Mouse (Mus musculus) kidney, adult 2 months (tissue): Measurements from ENCODE around the gene Ankdd1a. TPM values are rescaled to one million over a fixed set of nuclear protein-coding genes. Genes with fewer than 3 reads are reported as not detected.

Source experiments
- DNase-seq: peaks from one replicate; pipeline ENCODE4 v3.0.0; 2021
- H3K27ac ChIP-seq: fragments of 200-500 bp; 2 replicates; pipeline ENCODE4 v1.5.1; 2012; ENCODE audit warnings: low read depth, low read length, control low read depth, inconsistent platforms; ENCODE audit not compliant: insufficient read depth
- H3K27me3 ChIP-seq: fragments of 200-500 bp; replicated peaks from 2 replicates; pipeline ENCODE4 v1.6.1; 2012; ENCODE audit warnings: mild to moderate bottlenecking, moderate library complexity, low read length, inconsistent platforms; ENCODE audit not compliant: control insufficient read depth, insufficient read depth
- H3K36me3 ChIP-seq: fragments of 200-500 bp; 2 replicates; pipeline ENCODE4 v1.6.1; 2012; ENCODE audit warnings: mild to moderate bottlenecking, moderate library complexity, low read length, inconsistent platforms; ENCODE audit not compliant: control insufficient read depth, insufficient read depth
- H3K4me1 ChIP-seq: fragments of 200-500 bp; 2 replicates; pipeline ENCODE4 v1.6.1; 2011; ENCODE audit warnings: low read length; ENCODE audit not compliant: control insufficient read depth, insufficient read depth
- H3K4me3 ChIP-seq: fragments of 200-500 bp; 2 replicates; pipeline ENCODE4 v1.5.1; 2011; ENCODE audit warnings: mild to moderate bottlenecking, low read depth, low read length, control low read depth; ENCODE audit not compliant: insufficient read depth
- CTCF ChIP-seq: fragments of 200-500 bp; conservative IDR thresholded peaks from 2 replicates; pipeline ENCODE4 v1.5.1; 2011; ENCODE audit warnings: low read depth, mild to moderate bottlenecking, control low read depth, low read length, moderate library complexity, mixed read lengths; ENCODE audit not compliant: insufficient read depth, insufficient read length
- POLR2A ChIP-seq: fragments of 200-500 bp; IDR thresholded peaks from one replicate; pipeline ENCODE4 v1.6.1; 2011; ENCODE audit warnings: low read depth, low read length, control low read depth
- WGBS: fragments of 180-500 bp; shearing (Covaris S2); methylation state at CpG from one replicate; pipeline ENCODE4 v1.1.7; 2018; 5-methylcytosine and 5-hydroxymethylcytosine counted together
- polyA plus RNA-seq: library from polyadenylated mRNA; depleted of rRNA; stranded (reverse); fragments of >200 nt; gene quantifications from 2 replicates; pipeline ENCODE4 v1.2.3, GENCODE M21; 2012

Ankdd1a gene
- polyA plus RNA-seq, 1 experiment: 0.06 TPM

DNA sequence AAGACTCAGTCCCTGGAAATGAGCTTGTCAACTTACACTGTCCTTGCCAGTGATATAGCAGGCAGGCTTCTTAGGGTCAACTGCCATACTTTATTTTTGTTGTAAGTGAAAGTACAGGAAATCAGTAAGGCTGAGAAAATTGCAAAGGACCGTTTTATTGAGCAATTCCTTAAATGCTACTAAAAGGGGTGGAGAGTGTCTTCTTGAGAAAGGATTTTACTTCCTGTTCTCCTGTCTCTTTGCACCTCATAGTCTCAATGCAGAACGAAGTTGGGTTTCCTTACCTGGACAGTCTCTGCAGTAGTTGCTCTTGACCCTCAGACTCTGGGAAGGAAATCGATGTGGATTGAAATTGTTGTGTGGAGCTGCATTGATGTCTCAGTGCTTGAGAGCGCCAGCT, 47.2 kb downstream of the Ankdd1a start:
- Histone ChIP-seq H3K27ac (no peak overlapping the region), H3K27me3 (no peaks in the 10 kb centered on the region), H3K4me3 (no peak overlapping the region), H3K4me1 (no peaks in the 10 kb centered on the region), H3K36me3 (peaks cover 1% of the 10 kb centered on the region; the same call in 1 of the 2 replicates)
- no peak for DNase-seq
- no peak for TF ChIP-seq POLR2A
- no peak for TF ChIP-seq CTCF
- WGBS: 85% methylated on average over 4 of the region's 4 CpGs

DNA sequence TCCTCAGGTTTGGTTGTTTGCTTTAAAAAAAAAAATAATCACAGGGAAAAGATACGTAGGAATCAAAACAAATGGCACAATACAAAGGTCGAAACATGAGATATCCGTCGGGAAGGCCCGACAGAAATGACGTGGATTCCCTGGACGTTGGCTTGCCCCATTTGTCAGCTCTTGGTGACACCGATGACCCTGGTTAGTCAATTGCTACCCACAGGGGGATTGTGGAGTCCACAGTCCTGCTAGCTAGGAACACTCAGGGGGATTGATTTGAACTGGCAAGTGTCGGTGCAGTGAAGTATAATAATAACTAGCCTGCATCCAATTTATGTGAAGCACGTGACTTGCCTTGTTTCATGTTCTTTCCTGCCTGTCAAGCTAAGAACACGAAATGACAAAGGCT, 52.3 kb downstream of the Ankdd1a start:
- TF ChIP-seq POLR2A (no peak), CTCF (no peak)
- 42% methylated on average over 11 of the region's 11 CpGs for WGBS
- H3K27me3 ChIP-seq: no peaks in the 10 kb centered on the region
- no peaks in the 10 kb centered on the region for H3K4me1 ChIP-seq
- H3K36me3 ChIP-seq: no peaks in the 10 kb centered on the region
- H3K4me3 ChIP-seq: no peak overlapping the region
- DNase-seq: peak; percentile 15
- no peak overlapping the region for H3K27ac ChIP-seq

DNA sequence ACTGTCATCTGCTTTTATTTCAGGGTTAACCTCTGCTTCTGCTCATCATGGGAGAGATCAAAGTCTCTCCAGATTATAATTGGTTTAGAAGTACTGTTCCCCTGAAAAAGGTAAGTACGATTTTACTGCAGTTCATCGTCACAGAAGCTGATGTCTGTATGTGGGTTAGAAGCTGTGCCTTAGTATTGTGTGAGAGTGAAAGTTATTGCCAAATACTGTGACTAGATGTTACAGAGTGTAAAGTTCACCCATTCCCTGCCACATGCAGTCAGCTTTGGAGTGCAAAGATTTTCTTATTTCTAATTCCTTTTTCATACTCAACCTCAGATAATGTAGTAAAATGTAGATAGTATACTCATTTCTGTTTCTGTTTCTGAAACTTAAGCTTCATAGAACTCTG, 54.8 kb downstream of the Ankdd1a start:
- WGBS: 65% methylated on average over 2 of the region's 2 CpGs
- Histone ChIP-seq H3K27me3 (no peaks in the 10 kb centered on the region), H3K27ac (no peak overlapping the region), H3K4me1 (peaks cover 6% of the 10 kb centered on the region; the same call in 1 of the 2 replicates), H3K36me3 (no peaks in the 10 kb centered on the region), H3K4me3 (no peak overlapping the region)
- TF ChIP-seq POLR2A (no peak), CTCF (no peak)
- peak; percentile 8 for DNase-seq

DNA sequence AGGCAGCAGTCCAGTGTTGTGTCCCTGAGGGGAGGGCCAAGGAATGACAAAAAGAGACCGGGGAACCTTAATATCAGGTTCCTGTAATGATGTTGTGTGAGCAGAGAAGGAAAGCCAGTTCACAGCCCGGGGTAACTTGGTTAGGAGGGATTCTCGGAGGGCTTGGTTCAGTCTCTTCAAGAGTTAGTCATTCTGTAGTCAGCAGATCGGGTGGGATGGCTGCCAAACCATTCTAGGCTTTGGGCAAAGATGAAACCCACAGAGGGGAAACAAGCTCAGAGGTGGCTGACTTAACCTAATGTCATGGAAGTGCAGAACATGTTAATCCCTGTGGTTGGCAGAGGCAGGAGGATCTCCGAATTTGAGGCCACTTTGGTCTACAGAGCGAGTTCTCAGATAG, 55.8 kb downstream of the Ankdd1a start:
- no peak overlapping the region for H3K4me3 ChIP-seq
- no peaks in the 10 kb centered on the region for H3K27me3 ChIP-seq
- H3K4me1 ChIP-seq: peaks cover 8% of the 10 kb centered on the region; the same call in 1 of the 2 replicates
- peak; percentile 69 for DNase-seq
- no peak for TF ChIP-seq POLR2A
- no peak for TF ChIP-seq CTCF
- no peaks in the 10 kb centered on the region for H3K36me3 ChIP-seq
- 76% methylated on average over 6 of the region's 6 CpGs for WGBS
- H3K27ac ChIP-seq: no peak overlapping the region

DNA sequence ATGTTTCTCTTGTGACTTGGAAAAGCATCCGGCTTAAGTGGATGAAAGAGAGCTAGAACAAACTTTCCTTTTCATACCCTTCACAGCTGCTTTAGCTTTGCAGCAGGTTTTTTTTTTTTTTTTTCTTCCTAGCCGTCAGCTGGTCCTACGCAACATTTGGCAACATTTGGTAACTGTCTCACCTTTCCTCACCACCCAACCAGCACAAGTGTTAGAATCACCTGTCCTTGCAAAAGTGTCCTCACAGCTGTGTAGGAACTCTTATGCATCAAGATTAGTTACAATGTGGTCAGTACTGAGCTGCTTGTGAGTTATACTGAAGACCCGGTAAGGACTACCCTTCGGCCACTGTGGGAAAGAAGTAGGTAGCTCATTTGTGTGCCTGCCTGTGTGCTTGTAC, 57.4 kb downstream of the Ankdd1a start:
- Histone ChIP-seq H3K27ac (no peak overlapping the region), H3K4me1 (peaks cover 8% of the 10 kb centered on the region; the same call in 1 of the 2 replicates), H3K27me3 (no peaks in the 10 kb centered on the region), H3K4me3 (no peak overlapping the region), H3K36me3 (no peaks in the 10 kb centered on the region)
- DNase-seq: no peak
- 63% methylated on average over 5 of the region's 5 CpGs for WGBS
- TF ChIP-seq POLR2A: no peak
- no peak for TF ChIP-seq CTCF

DNA sequence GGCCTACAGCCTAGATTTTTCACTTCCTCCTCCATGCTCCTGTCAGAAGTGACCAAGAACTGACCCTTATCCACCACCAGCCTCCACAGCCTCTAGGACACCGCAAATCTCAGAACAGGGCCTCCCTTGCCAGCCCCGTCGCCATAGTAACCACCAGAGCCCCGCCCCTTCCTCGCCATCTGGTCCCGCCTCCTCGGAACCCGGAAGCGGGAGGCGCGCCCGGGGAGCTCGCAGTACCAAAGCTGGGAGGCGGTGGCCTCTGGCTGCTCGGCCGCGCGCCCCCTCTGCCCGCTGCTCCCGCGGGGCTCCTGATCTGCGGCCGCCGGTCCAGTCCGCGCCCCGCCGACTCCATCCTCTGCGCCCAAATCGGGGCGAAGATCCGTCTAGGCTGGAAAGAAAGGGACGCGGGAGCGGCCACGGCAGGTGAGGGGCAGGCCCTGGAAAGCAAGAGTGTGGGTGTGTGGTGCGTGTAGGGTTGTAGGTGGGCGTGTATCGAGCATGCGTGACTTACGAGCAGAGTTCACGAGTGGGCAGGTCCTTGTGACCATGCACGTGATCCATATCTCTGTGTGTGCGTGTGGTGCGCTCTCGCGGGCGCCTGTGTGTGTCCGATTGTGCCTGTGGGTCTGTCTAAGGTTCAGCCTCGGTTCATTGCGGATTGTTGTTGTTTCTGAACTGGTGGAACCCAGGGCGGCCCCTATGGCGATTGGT, 59.1 kb downstream of the Ankdd1a start, which contains the start of gene Spg21:
TSS of gene Spg21 (plus strand) at position 216 of the 711 bp plus-strand sequence.
- peak within 1 kb of the TSS; percentile 72 for H3K27ac ChIP-seq
- H3K4me3 ChIP-seq: peak within 1 kb of the TSS; percentile 90
- H3K36me3 ChIP-seq: no peaks in the 10 kb centered on the region
- no peaks in the 10 kb centered on the region for H3K27me3 ChIP-seq
- H3K4me1 ChIP-seq: peaks cover 8% of the 10 kb centered on the region; the same call in 1 of the 2 replicates
- TF ChIP-seq POLR2A (no peak), CTCF (no peak)
- under 1% methylated on average over 53 of the region's 53 CpGs for WGBS
- DNase-seq: peak; percentile 97

DNA sequence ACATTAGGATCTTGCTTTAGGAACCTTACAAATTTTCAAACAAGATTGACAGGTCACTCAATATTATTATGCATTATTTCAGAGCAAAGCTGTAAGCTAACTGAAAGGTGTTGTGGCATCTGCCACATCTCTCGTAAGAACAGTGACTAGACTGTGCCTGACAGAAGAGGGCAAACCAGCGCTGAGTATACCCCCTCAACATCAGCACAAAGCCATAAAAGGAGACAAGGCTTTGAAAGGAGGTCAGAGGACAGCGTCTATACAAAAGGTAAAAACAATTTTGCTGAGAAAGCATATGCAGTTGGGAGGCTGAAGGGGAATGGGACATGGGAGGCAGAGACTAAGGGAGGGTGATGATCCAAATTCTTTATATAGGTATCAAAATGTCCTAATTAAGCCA, 59.8 kb downstream of the Ankdd1a start:
- no peak overlapping the region for H3K4me3 ChIP-seq
- WGBS: 52% methylated on average over 3 of the region's 3 CpGs
- no peak for DNase-seq
- no peaks in the 10 kb centered on the region for H3K27me3 ChIP-seq
- H3K27ac ChIP-seq: no peak overlapping the region
- no peak for TF ChIP-seq POLR2A
- TF ChIP-seq CTCF: no peak
- H3K4me1 ChIP-seq: peaks cover 8% of the 10 kb centered on the region; the same call in 1 of the 2 replicates
- H3K36me3 ChIP-seq: no peaks in the 10 kb centered on the region
